Mouse (Mus musculus) regulatory T cell (primary cell): ENCODE measurements around the gene Cd180.
"Not testable (repeated sequence)": the region's sequence is repeated elsewhere in the genome, so short reads cannot be mapped to it uniquely, and the experiment has no call there.

ENCODE experiments used
- in situ Hi-C: fragments of 300-600 bp; cut with MboI, MseI; formaldehyde crosslinking; loops from one replicate; pipeline ENCODE4 v1.15.1; 2025; ENCODE audit warnings: high pct_unique_total_duplicates

The Cd180 gene

GRCm38 (mm10) chr13:102677602-102678001, 15.8 kb upstream of the Cd180 start:
- in situ Hi-C loops = loop anchor here (5.0 to 10.0 kb wide), 2 partner anchors 70 to 227 kb away; no protein-coding TSS in a partner anchor

GRCm38 (mm10) chr13:102678482-102678881, 14.9 kb upstream of the Cd180 start:
- in situ Hi-C loops = loop anchor here (5.0 to 10.0 kb wide), 2 partner anchors 69 to 226 kb away; no protein-coding TSS in a partner anchor

GRCm38 (mm10) chr13:102684890-102685289, 8.5 kb upstream of the Cd180 start:
- in situ Hi-C loops = loop anchor here (5.0 kb wide), 1 partner anchor 427 kb away; no protein-coding TSS in a partner anchor

- in situ Hi-C loops = no loop called here
Measured at GRCm38 (mm10) chr13:102688121-102688520, 5.2 kb upstream of the Cd180 start.

DNA sequence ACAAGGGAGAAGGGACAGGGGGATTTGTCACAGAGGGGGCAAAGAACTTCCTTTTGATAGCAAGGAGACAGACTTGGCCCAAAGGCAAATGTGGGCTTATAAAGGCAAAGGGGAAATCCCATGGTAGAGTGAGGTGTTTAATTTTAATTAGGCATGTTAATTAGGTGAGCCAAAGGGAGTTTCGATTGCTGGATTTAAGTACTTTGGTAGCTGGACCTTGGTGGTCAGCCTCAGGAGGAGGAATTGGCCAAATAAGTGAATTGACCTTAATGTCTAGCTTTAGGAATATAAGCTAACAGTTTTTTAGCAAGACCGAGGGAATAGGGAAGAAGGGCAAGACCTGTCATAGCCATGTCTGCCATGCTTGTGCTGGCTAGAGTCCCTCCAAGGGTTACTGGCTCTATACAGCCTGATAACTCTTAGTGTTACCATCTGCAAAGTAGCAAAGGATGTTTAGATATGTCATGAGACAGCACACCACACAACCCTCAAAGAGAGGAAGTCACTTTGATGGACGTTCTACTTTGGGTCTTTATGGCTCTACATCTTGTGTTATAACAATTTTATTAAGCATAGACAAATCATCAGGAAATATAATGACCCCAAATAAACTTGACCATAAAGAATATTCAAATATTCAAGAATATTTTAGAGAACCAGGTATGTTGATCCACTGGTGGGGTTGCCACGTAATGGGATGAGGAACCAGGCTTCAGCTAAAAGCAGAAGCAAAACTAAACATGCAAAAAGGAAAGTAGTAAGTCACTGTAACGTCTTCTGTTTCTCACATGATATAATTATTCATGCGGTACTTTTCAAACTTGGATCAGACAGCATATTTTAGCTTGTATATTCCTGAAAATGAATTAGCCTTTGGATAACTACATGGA, 3.9 kb upstream of the Cd180 start:
- in situ Hi-C loops = no loop called here

DNA sequence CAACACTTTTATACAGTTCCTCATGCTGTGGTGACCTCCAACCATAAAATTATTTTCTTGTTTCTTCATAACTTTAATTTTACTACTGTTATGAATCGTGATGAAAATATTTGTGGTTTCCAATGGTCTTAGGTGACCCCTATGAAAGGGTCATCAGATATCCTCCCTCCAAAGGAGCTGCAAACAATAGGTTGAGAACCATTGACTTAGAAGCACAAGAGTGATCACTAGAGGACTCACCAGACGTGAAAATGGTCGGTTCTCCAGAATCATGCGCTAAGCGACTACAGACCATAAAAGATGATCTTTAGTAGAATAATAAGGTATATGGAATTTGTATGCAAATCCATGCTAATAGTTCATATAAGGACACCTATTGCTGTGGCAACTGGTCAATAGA, 3.2 kb upstream of the Cd180 start:
- in situ Hi-C loops = no loop called here

DNA sequence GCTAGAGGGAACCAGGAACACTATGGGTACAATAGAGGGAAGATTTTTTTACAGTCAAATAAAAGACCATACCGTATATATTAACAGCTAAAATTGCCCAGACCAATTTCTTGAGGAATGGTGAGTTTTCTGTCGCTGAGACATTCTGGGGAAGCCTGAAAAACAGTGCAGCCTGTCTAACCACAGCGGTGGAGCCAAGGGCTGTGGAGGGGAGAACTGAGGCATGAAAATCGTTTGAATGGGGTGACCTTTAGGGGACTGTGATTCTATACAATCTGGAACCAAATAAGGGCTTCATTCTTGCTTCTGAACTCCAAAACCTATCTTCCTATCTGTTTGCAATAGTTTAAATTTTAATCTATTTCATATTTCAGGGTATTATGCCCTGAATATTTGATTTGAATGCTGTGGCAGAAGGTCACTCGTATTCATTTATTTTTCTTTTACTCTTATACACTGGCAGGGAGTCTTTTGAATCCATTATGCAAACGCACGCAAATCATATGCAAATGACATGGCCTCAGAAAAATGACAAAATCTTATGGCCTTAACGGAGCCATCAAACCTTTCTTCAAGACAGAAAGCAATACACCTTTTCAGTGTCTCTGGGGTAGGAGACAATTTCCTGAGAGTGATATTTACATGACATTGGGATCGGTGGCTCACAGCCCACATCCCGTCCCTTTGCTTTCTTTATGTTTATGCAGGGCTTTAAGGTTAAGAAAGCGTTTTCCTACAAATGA, 1.8 kb upstream of the Cd180 start:
- in situ Hi-C loops = no loop called here

DNA sequence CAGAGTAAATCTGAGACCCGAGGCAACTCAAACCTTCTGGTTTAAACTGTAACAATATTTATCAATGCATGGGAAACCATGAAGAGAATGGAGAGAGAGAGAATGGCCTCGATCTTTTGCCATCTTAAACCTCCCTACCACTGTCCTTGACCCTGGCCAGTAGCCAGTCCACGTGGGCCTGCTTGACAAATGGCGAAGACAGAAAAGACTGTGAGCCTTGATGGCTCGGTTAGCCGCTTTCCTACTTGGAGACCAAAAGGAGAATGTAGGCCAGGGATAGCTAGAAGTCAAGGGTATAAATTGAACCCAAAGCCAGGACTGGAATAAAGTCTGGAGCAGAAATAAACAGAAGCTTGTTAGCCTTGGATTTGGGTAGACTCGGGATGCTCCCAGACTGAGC, 796 bp downstream of the Cd180 start:
- in situ Hi-C loops = no loop called here

GRCm38 (mm10) chr13:102695121-102695905, 2.0 kb downstream of the Cd180 start:
- in situ Hi-C loops = no loop called here

GRCm38 (mm10) chr13:102698335-102698734, 5.0 kb downstream of the Cd180 start:
- in situ Hi-C loops = no loop called here

DNA sequence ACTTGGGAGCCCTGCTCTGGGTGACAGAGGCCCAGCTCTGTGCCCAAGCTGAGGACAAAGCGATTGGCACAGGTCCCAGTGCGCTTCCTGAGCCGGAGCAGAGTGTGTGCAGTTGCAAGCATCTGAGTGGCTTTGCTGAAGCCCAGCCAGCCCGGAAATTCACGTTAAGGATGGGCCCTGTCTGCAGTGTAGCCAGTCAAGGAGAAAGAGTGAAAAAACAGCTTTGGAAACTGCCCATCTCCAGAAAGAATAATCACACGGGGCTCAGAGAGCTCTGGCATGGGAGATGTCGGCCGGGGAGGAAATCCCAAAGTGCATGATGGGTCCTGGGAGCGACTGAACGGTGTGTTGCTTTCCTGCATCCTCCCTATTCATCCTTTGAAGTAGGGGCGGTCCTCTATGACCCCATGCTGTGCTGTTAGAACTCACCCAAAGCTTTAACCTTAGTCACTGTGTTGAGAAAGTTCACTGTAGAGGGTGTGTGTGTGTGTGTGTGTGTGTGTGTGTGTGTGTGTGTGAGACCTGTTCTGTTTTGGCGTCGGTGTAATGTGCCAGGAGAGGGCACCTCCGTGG, 5.5 kb downstream of the Cd180 start:
- in situ Hi-C loops = no loop called here

DNA sequence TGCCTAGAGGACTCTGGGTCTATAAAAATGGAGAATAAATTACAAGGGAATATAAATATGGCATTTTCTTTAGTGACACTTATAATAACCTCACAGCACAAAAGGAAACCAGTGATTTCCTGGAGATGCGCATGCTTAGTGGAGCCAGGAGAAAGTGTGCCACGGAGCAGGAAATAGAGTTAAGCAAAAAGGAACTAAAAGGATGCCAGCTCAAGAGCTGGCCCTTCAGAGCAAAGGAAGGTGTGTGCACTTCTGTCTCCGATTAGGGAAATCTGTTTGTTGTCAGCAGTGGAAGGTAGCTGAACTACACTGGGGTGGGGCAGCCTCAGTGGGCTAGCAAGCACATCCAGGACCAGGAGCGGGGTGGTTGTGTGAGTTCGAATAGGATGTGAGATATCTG, 6.8 kb downstream of the Cd180 start:
- in situ Hi-C loops = no loop called here

- in situ Hi-C loops = no loop called here
Measured at GRCm38 (mm10) chr13:102700744-102701143, 7.4 kb downstream of the Cd180 start.

DNA sequence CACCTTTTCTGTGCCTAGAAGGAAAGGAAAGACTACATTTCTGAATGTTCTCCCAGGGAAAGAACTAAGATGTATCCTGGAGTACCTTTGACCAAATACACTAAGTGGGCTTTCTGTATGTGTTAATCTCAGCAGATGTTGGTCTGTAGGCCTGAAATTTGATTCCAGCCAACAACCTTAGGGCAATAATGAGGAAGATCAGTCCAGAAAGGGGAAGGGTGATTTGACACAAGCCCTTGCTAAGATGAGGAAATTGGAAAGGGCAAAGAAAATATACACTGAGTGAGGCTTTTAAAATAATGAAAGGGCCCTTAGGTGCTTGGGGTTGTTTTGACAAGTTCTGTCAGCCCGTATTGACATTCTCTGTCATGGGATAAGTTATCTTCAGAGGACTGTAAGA, 23.6 kb downstream of the Cd180 start:
- in situ Hi-C loops = no loop called here

DNA sequence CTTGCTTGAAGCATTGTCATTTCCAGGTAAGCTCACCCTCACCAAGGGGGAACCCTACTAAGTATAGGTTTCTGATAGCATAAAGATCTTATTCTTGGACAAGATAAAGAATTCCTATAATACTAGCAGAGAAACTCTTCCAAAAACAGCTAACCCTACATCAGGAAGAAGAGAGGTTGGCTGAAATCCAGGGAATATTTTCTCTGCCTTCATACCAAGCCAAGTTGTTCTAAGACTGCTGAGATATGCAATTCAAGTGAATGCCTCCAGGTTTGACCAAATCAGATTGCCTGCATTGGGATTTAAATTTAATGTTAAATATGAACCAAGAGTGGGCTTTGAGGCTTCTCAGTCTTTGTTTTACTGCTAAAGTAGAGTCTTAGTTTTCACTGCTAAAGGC, 32.1 kb downstream of the Cd180 start:
- in situ Hi-C loops = no loop called here

DNA sequence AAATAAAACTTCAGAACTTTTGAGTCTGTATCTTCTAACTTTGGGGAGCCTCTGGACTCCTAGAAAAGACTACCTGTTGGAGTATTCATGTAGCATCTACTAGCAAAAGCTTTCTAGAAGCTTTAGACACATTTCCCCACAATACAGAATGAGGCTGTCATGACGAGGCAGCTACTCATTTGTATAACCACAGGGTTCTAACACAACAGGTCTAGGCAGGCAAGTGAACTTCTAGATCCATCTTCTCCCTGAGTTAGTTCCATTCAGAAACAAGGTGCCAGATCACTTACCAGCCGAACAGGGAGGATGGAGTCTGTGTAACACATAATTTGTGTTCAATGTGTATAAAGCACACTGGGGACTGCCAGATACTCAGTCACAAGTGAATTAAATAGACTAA, 32.5 kb downstream of the Cd180 start:
- in situ Hi-C loops = no loop called here

- in situ Hi-C loops = no loop called here
Measured at GRCm38 (mm10) chr13:102726876-102727275, 33.5 kb downstream of the Cd180 start.

DNA sequence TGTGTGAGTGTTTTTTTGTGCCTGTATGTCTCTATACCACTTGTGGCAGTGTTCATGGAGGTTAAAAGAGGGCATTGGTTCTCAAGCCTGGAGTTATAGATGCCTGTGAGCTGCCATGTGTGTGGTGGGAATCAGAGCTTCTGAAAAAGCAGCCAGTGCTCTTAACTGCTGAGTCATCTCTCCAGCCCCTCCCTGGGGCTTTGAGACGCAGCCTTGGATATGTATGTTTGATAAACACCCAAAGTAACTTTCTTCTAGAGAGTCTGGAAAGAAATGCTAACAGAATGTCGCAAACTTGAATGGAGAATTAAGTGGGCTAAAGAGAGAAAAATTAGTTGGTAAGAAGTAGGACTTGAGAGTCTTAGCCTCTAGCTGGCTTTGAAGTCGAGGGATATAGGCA, 34.7 kb downstream of the Cd180 start:
- in situ Hi-C loops = no loop called here

DNA sequence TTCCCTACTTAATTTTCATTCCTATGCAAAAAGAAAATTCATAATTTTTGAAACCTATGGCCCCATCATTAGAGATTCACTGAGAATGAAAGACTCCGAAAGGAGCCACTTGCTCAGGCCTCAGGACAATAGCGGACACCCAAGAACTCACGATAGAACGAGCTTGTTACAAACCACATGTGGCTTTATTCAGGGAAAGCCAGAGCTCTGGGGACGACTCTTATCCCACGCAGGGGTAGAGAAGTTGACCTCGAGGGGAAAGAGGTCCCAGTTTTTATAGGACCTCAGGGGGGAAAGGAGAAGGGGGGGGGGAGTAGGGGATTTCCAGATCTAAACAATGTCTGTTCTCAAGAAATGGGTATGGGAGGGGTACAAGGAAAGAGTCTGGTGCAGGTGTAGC, 35.6 kb downstream of the Cd180 start:
- in situ Hi-C loops = not testable (repeated sequence)

GRCm38 (mm10) chr13:102733063-102733462, 39.7 kb downstream of the Cd180 start:
- in situ Hi-C loops = no loop called here

GRCm38 (mm10) chr13:102737811-102738210, 44.5 kb downstream of the Cd180 start:
- in situ Hi-C loops = no loop called here
